ENCODE assay signal across 8 mouse cellular contexts in genomic region chr5:113164873-113165441, GRCm38 (mm10). TPM values are rescaled to one million over a fixed set of nuclear protein-coding genes. Genes with fewer than 3 reads are reported as not detected.
DNase-seq lines count a peak whose midpoint lies in the region; ATAC-seq and TF ChIP-seq lines count a peak whose summit lies in the region.

No protein-coding gene starts in this region.

- H3K4me1 ChIP-seq in kidney, adult 2 months (ENCODE audit: control insufficient read depth, insufficient read depth, low read length), result no peaks in the 10 kb centered on the region
- peaks cover 0 to 12% of the 10 kb centered on the region in 2 experiments; a peak in 2 of 4 replicates for H3K4me1 ChIP-seq in liver, embryonic 14.5 days (replicated peaks; ENCODE audit: control insufficient read depth in 2 of 2, insufficient read depth in 2 of 2, low read length in 1 of 2)

- TF ChIP-seq CTCF in left cerebral cortex, adult 2 months (IDR thresholded peaks at IDR 0.05), result no peak
- TF ChIP-seq CTCF in kidney, adult 2 months (conservative IDR thresholded peaks at IDR 0.05; ENCODE audit: insufficient read depth, insufficient read length, low read depth, low read length), result no peak
- no peak for TF ChIP-seq CTCF in liver, embryonic 14.5 days (IDR thresholded peaks at IDR 0.05; ENCODE audit: low read depth)

- no peak overlapping the region for H3K4me3 ChIP-seq in left cerebral cortex, adult 2 months
- no peak overlapping the region for H3K4me3 ChIP-seq in kidney, adult 2 months (ENCODE audit: insufficient read depth, low read depth, low read length)
- no peak overlapping the region; a peak in 1 of 4 replicates for H3K4me3 ChIP-seq in liver, embryonic 14.5 days (ENCODE audit: insufficient read depth in 1 of 2, low read depth in 2 of 2, low read length in 2 of 2)
- H3K4me3 ChIP-seq in myocyte, result no peak overlapping the region

- TF ChIP-seq POLR2A in kidney, adult 2 months (IDR thresholded peaks at IDR 0.05; ENCODE audit: low read depth, low read length), result no peak
- TF ChIP-seq POLR2A in myocyte (IDR thresholded peaks at IDR 0.05; ENCODE audit: insufficient read length, low read depth), result peak; percentile 46

- intact Hi-C loops in left cerebral cortex, adult 2 months (cut with DNase I), result loop anchor here (5.0 kb wide), 1 partner anchor 293 kb away; no protein-coding TSS in a partner anchor

- no peak overlapping the region for H3ac ChIP-seq in myocyte (ENCODE audit: control insufficient read depth, insufficient read length)

- peak overlapping the region; percentile 44 for H3K27ac ChIP-seq in left cerebral cortex, adult 2 months
- H3K27ac ChIP-seq in kidney, adult 2 months (ENCODE audit: insufficient read depth, low read depth, low read length), result no peak overlapping the region
- H3K27ac ChIP-seq in liver, embryonic 14.5 days, result no peak overlapping the region

- H3K27me3 ChIP-seq in kidney, adult 2 months (replicated peaks; ENCODE audit: control insufficient read depth, insufficient read depth, low read length), result no peaks in the 10 kb centered on the region
- H3K27me3 ChIP-seq in liver, embryonic 14.5 days (ENCODE audit: control insufficient read depth, insufficient read depth, low read length), result no peaks in the 10 kb centered on the region
- H3K27me3 ChIP-seq in myocyte (ENCODE audit: control insufficient read depth, insufficient read depth, insufficient read length), result no peaks in the 10 kb centered on the region

- H3K9ac ChIP-seq in liver, embryonic 14.5 days (replicated peaks), result no peak overlapping the region

- no peaks in the 10 kb centered on the region for H3K36me3 ChIP-seq in kidney, adult 2 months (ENCODE audit: control insufficient read depth, insufficient read depth, low read length)
- H3K36me3 ChIP-seq in liver, embryonic 14.5 days (replicated peaks; ENCODE audit: control insufficient read depth, insufficient read depth, low read depth), result no peaks in the 10 kb centered on the region
- no peaks in the 10 kb centered on the region for H3K36me3 ChIP-seq in myocyte (ENCODE audit: control insufficient read depth, insufficient read depth)

- no peaks in the 10 kb centered on the region for H3K79me2 ChIP-seq in myocyte (ENCODE audit: control insufficient read depth, insufficient read depth)

- no peak for DNase-seq in left cerebral cortex, adult 2 months (ENCODE audit: extremely low spot score in 1 of 2, low spot score in 2 of 2)
- DNase-seq in left cerebral cortex, adult 9 months (ENCODE audit: low spot score in 2 of 2), result no peak
- peak; percentile 91 for DNase-seq in embryo, embryonic 11 days
- peak; percentile 82 for DNase-seq in kidney, adult 2 months
- DNase-seq in liver, embryonic 14.5 days (ENCODE audit: low read depth in 3 of 3, low spot score in 3 of 3), result peak; percentile 83 to 88 (median 88)
- DNase-seq in thymus, postnatal 0 days (ENCODE audit: low spot score), result peak; percentile 78

- peak overlapping the region; percentile 37 for H3K4me2 ChIP-seq in liver, embryonic 14.5 days (ENCODE audit: low read depth)
- peak overlapping the region; percentile 85 for H3K4me2 ChIP-seq in myocyte (ENCODE audit: low read depth)

- ATAC-seq in granulocyte monocyte progenitor cell, adult 5-6 weeks (replicated peaks; ENCODE audit: poor library complexity, severe bottlenecking), result peak; percentile 74
- peak; percentile 91 for ATAC-seq in liver, embryonic 14.5 days (ENCODE audit: insufficient read depth)

- 38% methylated on average over 16 of the region's 16 CpGs for WGBS in kidney, adult 2 months
- 3% methylated on average over 16 of the region's 16 CpGs for WGBS in liver, embryonic 14.5 days (ENCODE audit: insufficient replicate concordance)

- no peak for TF ChIP-seq EP300 in liver, embryonic 14.5 days (IDR thresholded peaks at IDR 0.05; ENCODE audit: low read depth)

- H3K9me3 ChIP-seq in liver, embryonic 14.5 days (ENCODE audit: control insufficient read depth, low read length), result no peaks in the 10 kb centered on the region

TF ChIP-seq in myocyte, 11 proteins besides CTCF, POLR2A, EP300 and RAD21:
- TF ChIP-seq MYOD1 (IDR thresholded peaks at IDR 0.05; ENCODE audit: control insufficient read depth in 1 of 3, insufficient read length in 2 of 3, low read depth in 2 of 3) (peak; percentile 94 to 99 (median 96)), E2F4 (IDR thresholded peaks at IDR 0.05; ENCODE audit: insufficient read depth) (no peak), MYOG (IDR thresholded peaks at IDR 0.05; ENCODE audit: control insufficient read depth in 1 of 3, insufficient read depth in 1 of 3, insufficient read length in 2 of 3, low read depth in 2 of 3) (peak; percentile 17 to 85 (median 81)), TCF3 (IDR thresholded peaks at IDR 0.05; ENCODE audit: insufficient read length, low read depth) (peak; percentile 51), POLR2AphosphoS2 (IDR thresholded peaks at IDR 0.05; ENCODE audit: insufficient read length, low read depth) (peak; percentile 67), CEBPB (IDR thresholded peaks at IDR 0.05; ENCODE audit: insufficient read depth, poor library complexity, severe bottlenecking) (no peak), SRF (IDR thresholded peaks at IDR 0.05; ENCODE audit: control insufficient read depth, insufficient read length, low read depth) (peak; percentile 55)
TF ChIP-seq in myocyte: peak in this region for 5.

RNA-seq across cellular contexts. Expression of gene 2900026A02Rik, which starts 56.1 kb away (rescaled TPM):
- 10 to 100 TPM; 39.6 to 45.1 TPM for total RNA-seq in left cerebral cortex, adult 2 months (2021)
- total RNA-seq in granulocyte monocyte progenitor cell, adult 5-6 weeks (2014; fragmentation: Nextera tagmentation), result 3.0 and 4.1 TPM in 2 replicates
- 0.47 and 0.88 TPM in 2 replicates for total RNA-seq in granulocyte monocyte progenitor cell, adult 5-6 weeks (2017)
- 14.3 and 15.0 TPM in 2 replicates for polyA plus RNA-seq in kidney, adult 2 months (2012; rRNA removed)
- 1.1 and 1.2 TPM in 2 replicates for polyA plus RNA-seq in liver, embryonic 14.5 days (2012; rRNA removed)
- 0.63 and 0.68 TPM in 2 replicates for polyA plus RNA-seq in liver, embryonic 14.5 days (2014; fragmentation: Nextera tagmentation; extraction: Ambion mirVana)
- polyA plus RNA-seq in myocyte (2012; fragmentation: generic; extraction: Trizol), result 16.6 TPM
- 3.8 and 3.9 TPM in 2 replicates for polyA plus RNA-seq in thymus, postnatal 0 days (2015; fragmentation: Nextera tagmentation; extraction: Ambion mirVana)

Comparison
In these comparisons a context has a peak if more than half of its experiments do, and no peak if none do; other contexts are left out.
1. DNase-seq: peak in embryo, embryonic 11 days (single experiment), kidney, adult 2 months (single experiment), liver, embryonic 14.5 days (3 of 3) and thymus, postnatal 0 days (single experiment); none in left cerebral cortex, adult 2 months (0 of 2) and left cerebral cortex, adult 9 months (0 of 2).